Comparison of ENCODE assay signal across 9 mouse cellular contexts in genomic region chr12:18514171-18514570, GRCm38 (mm10). TPM values are rescaled to one million over a fixed set of nuclear protein-coding genes. Genes with fewer than 3 reads are reported as not detected.
DNase-seq lines count a peak whose midpoint lies in the region; ATAC-seq and TF ChIP-seq lines count a peak whose summit lies in the region.
"Had no signal": no experiment of that assay in that cellular context is flagged by ENCODE, and none has a peak within 500 bp of the region (broad histone marks: within the 10 kb centered on the region; RNA-seq: fewer than 3 reads in every experiment).

5730507C01Rik (plus strand) TSS chr12:18514510.

- H3K4me2 ChIP-seq in intestine, embryonic 15.5 days (replicated peaks) = peak within 1 kb of the TSS; percentile 62

- intact Hi-C loops in left cerebral cortex, postnatal 4 days (cut with DNase I) = no loop called here

- TF ChIP-seq POLR2A in small intestine, adult 2 months (IDR thresholded peaks at IDR 0.05; ENCODE audit: low read depth, low read length) = no peak

- H3K4me3 ChIP-seq in intestine, embryonic 15.5 days (replicated peaks) = peak within 1 kb of the TSS; percentile 54
- peak within 1 kb of the TSS; percentile 54 for H3K4me3 ChIP-seq in midbrain, embryonic 10.5 days
- H3K4me3 ChIP-seq in small intestine, adult 2 months (ENCODE audit: low read depth, low read length) = peak within 1 kb of the TSS; percentile 56
- H3K4me3 ChIP-seq: erythroblast, embryonic 14.5 days had no signal

- no peaks in the 10 kb centered on the region for H3K4me1 ChIP-seq in intestine, embryonic 15.5 days (replicated peaks)
- H3K4me1 ChIP-seq in midbrain, embryonic 10.5 days = no peaks in the 10 kb centered on the region
- H3K4me1 ChIP-seq in small intestine, adult 2 months (ENCODE audit: control insufficient read depth, insufficient read depth, insufficient read length, low read length) = no peaks in the 10 kb centered on the region

- TF ChIP-seq CTCF in small intestine, adult 2 months (IDR thresholded peaks at IDR 0.05; ENCODE audit: extremely low read depth, insufficient read length, insufficient replicate concordance, low read depth, low read length) = no peak

- WGBS in intestine, embryonic 15.5 days = 4% methylated on average over 27 of the region's 36 CpGs
- WGBS in midbrain, embryonic 10.5 days = 5% methylated on average over 28 of the region's 36 CpGs
- 15% methylated on average over 33 of the region's 36 CpGs for WGBS in small intestine, adult 2 months

- peak; percentile 1 to 3 for DNase-seq in left cerebral cortex, adult 18-20 months (ENCODE audit: low spot score in 2 of 2)
- DNase-seq in left cerebral cortex, adult 11 months (ENCODE audit: low spot score) = no peak
- DNase-seq in gastrocnemius, postnatal 4 days (ENCODE audit: low spot score in 2 of 2) = peak; percentile 16 to 22
- peak; percentile 1 for DNase-seq in left cerebral cortex, postnatal 4 days
- peak; percentile 57 for DNase-seq in midbrain, embryonic 10.5 days (ENCODE audit: low spot score)

- H3K27me3 ChIP-seq in intestine, embryonic 15.5 days (replicated peaks) = no peaks in the 10 kb centered on the region
- H3K27me3 ChIP-seq in midbrain, embryonic 10.5 days (ENCODE audit: low read depth, poor library complexity, severe bottlenecking) = no peaks in the 10 kb centered on the region
- no peaks in the 10 kb centered on the region for H3K27me3 ChIP-seq in small intestine, adult 2 months (ENCODE audit: control insufficient read depth, insufficient read depth, low read length)

- H3K36me3 ChIP-seq in intestine, embryonic 15.5 days = no peaks in the 10 kb centered on the region
- no peaks in the 10 kb centered on the region for H3K36me3 ChIP-seq in midbrain, embryonic 10.5 days
- H3K36me3 ChIP-seq in small intestine, adult 2 months (ENCODE audit: control insufficient read depth, insufficient read depth, low read length) = no peaks in the 10 kb centered on the region

- H3K9me3 ChIP-seq in intestine, embryonic 15.5 days = no peaks in the 10 kb centered on the region
- peaks cover 37% of the 10 kb centered on the region for H3K9me3 ChIP-seq in midbrain, embryonic 10.5 days (replicated peaks)

- H3K27ac ChIP-seq in intestine, embryonic 15.5 days = peak within 1 kb of the TSS; percentile 32; the same call in 1 of the 2 replicates
- peak within 1 kb of the TSS; percentile 69 for H3K27ac ChIP-seq in midbrain, embryonic 10.5 days (replicated peaks)
- H3K27ac ChIP-seq in small intestine, adult 2 months (ENCODE audit: insufficient read depth, low read depth, low read length) = no peak within 1 kb of the TSS

- H3K9ac ChIP-seq in intestine, embryonic 15.5 days = peak within 1 kb of the TSS; percentile 50

- ATAC-seq in intestine, embryonic 15.5 days = peak; percentile 98
- ATAC-seq in cerebellum, adult (ENCODE audit: insufficient number of reproducible peaks, low FRiP score, low TSS enrichment) = no peak

RNA-seq across cellular contexts. Expression of gene 5730507C01Rik, which starts in this region (rescaled TPM):
- total RNA-seq in left cerebral cortex, adult 18-20 months (2021) = under 1 TPM; 0.42 to 0.70 TPM
- under 1 TPM; 0.52 to 0.65 TPM for total RNA-seq in gastrocnemius, postnatal 4 days (2021)
- 2.8 and 3.0 TPM in 2 replicates for polyA plus RNA-seq in intestine, embryonic 15.5 days (2015; fragmentation: Nextera tagmentation; extraction: Ambion mirVana)
- total RNA-seq in left cerebral cortex, postnatal 4 days (2021) = 1 to 10 TPM; 1.7 to 2.0 TPM
- polyA plus RNA-seq in midbrain, embryonic 10.5 days (2016; fragmentation: Nextera tagmentation; extraction: Ambion mirVana) = 3.0 and 3.1 TPM in 2 replicates
- 0.20 and 0.28 TPM in 2 replicates for polyA plus RNA-seq in small intestine, adult 2 months (2012; rRNA removed)
- polyA plus RNA-seq: erythroblast, embryonic 14.5 days had no signal

Comparison
In these comparisons a context has a peak if more than half of its experiments do, and no peak if none do; other contexts are left out.
1. Peak in DNase-seq in left cerebral cortex, adult 18-20 months; RNA of the gene not detected or under 1 TPM.
2. Peak in DNase-seq in gastrocnemius, postnatal 4 days; RNA of the gene not detected or under 1 TPM.